Mouse (Mus musculus): ENCODE data around the gene Taar4. TPM values are rescaled to one million over a fixed set of nuclear protein-coding genes. Genes with fewer than 3 reads are reported as not detected.

The Taar4 gene
- polyA plus RNA-seq, 1 experiment: not detected

GRCm38 (mm10) chr10:23978901-23979705, 18.8 kb downstream of the Taar4 start:
- peaks cover 5% of the 10 kb centered on the region; the same call in 1 of the 2 replicates for H3K4me1 ChIP-seq (ENCODE audit: control insufficient read depth, insufficient read depth, low read length)
- no peaks in the 10 kb centered on the region for H3K27me3 ChIP-seq (ENCODE audit: control insufficient read depth, insufficient read depth, low read length)
- peak; percentile 51 to 53 for DNase-seq
- 37% methylated on average over 16 of the region's 16 CpGs for WGBS
- TF ChIP-seq CTCF (IDR thresholded peaks at IDR 0.05; ENCODE audit: borderline replicate concordance, insufficient read depth, low read depth, low read length): peak; percentile 64
- TF ChIP-seq POLR2A (IDR thresholded peaks at IDR 0.05; ENCODE audit: borderline replicate concordance, insufficient read depth, low read length): no peak
- no peak overlapping the region for H3K4me3 ChIP-seq (replicated peaks; ENCODE audit: insufficient read depth, low read depth, low read length)
- H3K27ac ChIP-seq (ENCODE audit: insufficient read depth, low read length): no peak overlapping the region

GRCm38 (mm10) chr10:23985546-23985945, 25.3 kb downstream of the Taar4 start, which contains the start of gene Taar6:
Taar6 (minus strand) TSS chr10:23985646.
- Histone ChIP-seq H3K27me3 (ENCODE audit: control insufficient read depth, insufficient read depth, low read length) (no peaks in the 10 kb centered on the region), H3K27ac (ENCODE audit: insufficient read depth, low read length) (no peak within 1 kb of the TSS), H3K4me1 (ENCODE audit: control insufficient read depth, insufficient read depth, low read length) (no peaks in the 10 kb centered on the region), H3K4me3 (replicated peaks; ENCODE audit: insufficient read depth, low read depth, low read length) (no peak within 1 kb of the TSS)
- no peak for DNase-seq
- WGBS: 62% methylated on average over 8 of the region's 8 CpGs
- TF ChIP-seq POLR2A (IDR thresholded peaks at IDR 0.05; ENCODE audit: borderline replicate concordance, insufficient read depth, low read length) (no peak), CTCF (IDR thresholded peaks at IDR 0.05; ENCODE audit: borderline replicate concordance, insufficient read depth, low read depth, low read length) (no peak)

GRCm38 (mm10) chr10:23986419-23986818, 26.1 kb downstream of the Taar4 start:
- no peak for DNase-seq
- WGBS: 82% methylated on average over 5 of the region's 5 CpGs
- no peak overlapping the region for H3K27ac ChIP-seq (ENCODE audit: insufficient read depth, low read length)
- H3K4me1 ChIP-seq (ENCODE audit: control insufficient read depth, insufficient read depth, low read length): no peaks in the 10 kb centered on the region
- H3K4me3 ChIP-seq (replicated peaks; ENCODE audit: insufficient read depth, low read depth, low read length): no peak overlapping the region
- no peaks in the 10 kb centered on the region for H3K27me3 ChIP-seq (ENCODE audit: control insufficient read depth, insufficient read depth, low read length)
- no peak for TF ChIP-seq CTCF (IDR thresholded peaks at IDR 0.05; ENCODE audit: borderline replicate concordance, insufficient read depth, low read depth, low read length)
- TF ChIP-seq POLR2A (IDR thresholded peaks at IDR 0.05; ENCODE audit: borderline replicate concordance, insufficient read depth, low read length): no peak

- H3K4me3 ChIP-seq (replicated peaks; ENCODE audit: insufficient read depth, low read depth, low read length): no peak within 1 kb of the TSS
- 93% methylated on average over 3 of the region's 3 CpGs for whole genome bisulfite sequencing
- H3K4me1 ChIP-seq (ENCODE audit: control insufficient read depth, insufficient read depth, low read length): peaks cover 2% of the 10 kb centered on the region
- no peak within 1 kb of the TSS for H3K27ac ChIP-seq (ENCODE audit: insufficient read depth, low read length)
- TF ChIP-seq CTCF (IDR thresholded peaks at IDR 0.05; ENCODE audit: borderline replicate concordance, insufficient read depth, low read depth, low read length): no peak
- no peak for TF ChIP-seq POLR2A (IDR thresholded peaks at IDR 0.05; ENCODE audit: borderline replicate concordance, insufficient read depth, low read length)
- no peaks in the 10 kb centered on the region for H3K27me3 ChIP-seq (ENCODE audit: control insufficient read depth, insufficient read depth, low read length)
- no peak for DNase-seq
Observed at GRCm38 (mm10) chr10:23993381-23993780, 33.1 kb downstream of the Taar4 start, which contains the start of gene Taar7a. Taar7a (minus strand) TSS chr10:23993481.

- Histone ChIP-seq H3K4me1 (ENCODE audit: control insufficient read depth, insufficient read depth, low read length) (no peaks in the 10 kb centered on the region), H3K27ac (ENCODE audit: insufficient read depth, low read length) (no peak within 1 kb of the TSS), H3K27me3 (ENCODE audit: control insufficient read depth, insufficient read depth, low read length) (no peaks in the 10 kb centered on the region), H3K4me3 (replicated peaks; ENCODE audit: insufficient read depth, low read depth, low read length) (no peak within 1 kb of the TSS)
- TF ChIP-seq CTCF (IDR thresholded peaks at IDR 0.05; ENCODE audit: borderline replicate concordance, insufficient read depth, low read depth, low read length): no peak
- no peak for TF ChIP-seq POLR2A (IDR thresholded peaks at IDR 0.05; ENCODE audit: borderline replicate concordance, insufficient read depth, low read length)
- DNase-seq: no peak
- 91% methylated on average over 1 of the region's 1 CpGs for WGBS
Observed at GRCm38 (mm10) chr10:23999639-24000038, 39.3 kb downstream of the Taar4 start, which contains the start of gene Taar7b. Taar7b (plus strand) TSS chr10:23999939.

- DNase-seq: no peak
- H3K27ac ChIP-seq (ENCODE audit: insufficient read depth, low read length): no peak overlapping the region
- no peak for TF ChIP-seq POLR2A (IDR thresholded peaks at IDR 0.05; ENCODE audit: borderline replicate concordance, insufficient read depth, low read length)
- no peak for TF ChIP-seq CTCF (IDR thresholded peaks at IDR 0.05; ENCODE audit: borderline replicate concordance, insufficient read depth, low read depth, low read length)
- H3K4me1 ChIP-seq (ENCODE audit: control insufficient read depth, insufficient read depth, low read length): no peaks in the 10 kb centered on the region
- WGBS: 71% methylated on average over 1 of the region's 1 CpGs
- no peaks in the 10 kb centered on the region for H3K27me3 ChIP-seq (ENCODE audit: control insufficient read depth, insufficient read depth, low read length)
- H3K4me3 ChIP-seq (replicated peaks; ENCODE audit: insufficient read depth, low read depth, low read length): no peak overlapping the region
Observed at GRCm38 (mm10) chr10:24006442-24006841, 46.1 kb downstream of the Taar4 start.

GRCm38 (mm10) chr10:24007034-24007433, 46.7 kb downstream of the Taar4 start:
- no peak overlapping the region for H3K4me3 ChIP-seq (replicated peaks; ENCODE audit: insufficient read depth, low read depth, low read length)
- H3K27me3 ChIP-seq (ENCODE audit: control insufficient read depth, insufficient read depth, low read length): no peaks in the 10 kb centered on the region
- no peaks in the 10 kb centered on the region for H3K4me1 ChIP-seq (ENCODE audit: control insufficient read depth, insufficient read depth, low read length)
- DNase-seq: no peak
- TF ChIP-seq POLR2A (IDR thresholded peaks at IDR 0.05; ENCODE audit: borderline replicate concordance, insufficient read depth, low read length): no peak
- TF ChIP-seq CTCF (IDR thresholded peaks at IDR 0.05; ENCODE audit: borderline replicate concordance, insufficient read depth, low read depth, low read length): no peak
- WGBS: 33% methylated on average over 2 of the region's 2 CpGs
- H3K27ac ChIP-seq (ENCODE audit: insufficient read depth, low read length): no peak overlapping the region

- TF ChIP-seq POLR2A (IDR thresholded peaks at IDR 0.05; ENCODE audit: borderline replicate concordance, insufficient read depth, low read length): no peak
- H3K4me3 ChIP-seq (replicated peaks; ENCODE audit: insufficient read depth, low read depth, low read length): no peak overlapping the region
- 96% methylated on average over 1 of the region's 1 CpGs for WGBS
- H3K27ac ChIP-seq (ENCODE audit: insufficient read depth, low read length): no peak overlapping the region
- DNase-seq: no peak
- no peaks in the 10 kb centered on the region for H3K4me1 ChIP-seq (ENCODE audit: control insufficient read depth, insufficient read depth, low read length)
- H3K27me3 ChIP-seq (ENCODE audit: control insufficient read depth, insufficient read depth, low read length): no peaks in the 10 kb centered on the region
Observed at GRCm38 (mm10) chr10:24008143-24008542, 47.8 kb downstream of the Taar4 start.

Other genes with a start within 250 kb of the Taar4 start
- gene Rps12, start 173.2 kb upstream of the Taar4 start, polyA plus RNA-seq (2012; rRNA removed): 979 and 1,058 TPM in 2 replicates
- 17.6 and 18.1 TPM in 2 replicates for gene Slc18b1, start 163.5 kb upstream of the Taar4 start, polyA plus RNA-seq (2012; rRNA removed)
- gene Vnn3, start 109.0 kb upstream of the Taar4 start, polyA plus RNA-seq (2012; rRNA removed): 0.05 TPM in 1 of 2 replicates, not detected in the other
- gene Vnn1, start 65.8 kb upstream of the Taar4 start, polyA plus RNA-seq (2012; rRNA removed): 0.05 and 0.11 TPM in 2 replicates
- not detected in 2 replicates for gene Taar1, start 40.1 kb upstream of the Taar4 start, polyA plus RNA-seq (2012; rRNA removed)
- gene Taar2, start 21.9 kb upstream of the Taar4 start, polyA plus RNA-seq (2012; rRNA removed): not detected in 2 replicates
- gene Taar3, start 10.9 kb upstream of the Taar4 start, polyA plus RNA-seq (2012; rRNA removed): not detected in 2 replicates
- gene Taar5, start 10.2 kb downstream of the Taar4 start, polyA plus RNA-seq (2012; rRNA removed): not detected in 2 replicates
- gene Taar6, start 25.2 kb downstream of the Taar4 start, polyA plus RNA-seq (2012; rRNA removed): not detected in 2 replicates
- gene Taar7a, start 33.0 kb downstream of the Taar4 start, polyA plus RNA-seq (2012; rRNA removed): not detected in 2 replicates
- not detected in 2 replicates for gene Taar7b, start 39.4 kb downstream of the Taar4 start, polyA plus RNA-seq (2012; rRNA removed)
- not detected in 2 replicates for gene Taar7d, start 66.7 kb downstream of the Taar4 start, polyA plus RNA-seq (2012; rRNA removed)
- gene Taar7e, start 77.1 kb downstream of the Taar4 start, polyA plus RNA-seq (2012; rRNA removed): not detected in 2 replicates
- not detected in 2 replicates for gene Taar7f, start 89.0 kb downstream of the Taar4 start, polyA plus RNA-seq (2012; rRNA removed)
- gene Taar8a, start 116.0 kb downstream of the Taar4 start, polyA plus RNA-seq (2012; rRNA removed): not detected in 2 replicates
- gene Taar8b, start 131.8 kb downstream of the Taar4 start, polyA plus RNA-seq (2012; rRNA removed): not detected in 2 replicates
- gene Taar8c, start 141.4 kb downstream of the Taar4 start, polyA plus RNA-seq (2012; rRNA removed): not detected in 2 replicates
- gene Taar9, start 149.0 kb downstream of the Taar4 start, polyA plus RNA-seq (2012; rRNA removed): not detected in 2 replicates
- gene Stx7, start 188.8 kb downstream of the Taar4 start, polyA plus RNA-seq (2012; rRNA removed): 146 and 147 TPM in 2 replicates

All from cerebellum, adult 2 months (tissue).